Mouse (Mus musculus) myocyte (in vitro differentiated cells): ENCODE measurements at regions not wholly inside any gene's neighbourhood (a gene's known extent, or its start where the extent isn't known, plus 50 kb on each side); places are given as distances from the start of the nearest gene placed in this dataset.

Source experiments
- H3K27me3 ChIP-seq: one replicate; pipeline ENCODE4 v1.6.1; 2011; ENCODE audit not compliant: control insufficient read depth, insufficient read depth, insufficient read length
- H3K36me3 ChIP-seq: one replicate; pipeline ENCODE4 v1.6.1; 2011; ENCODE audit not compliant: control insufficient read depth, insufficient read depth
- H3K4me2 ChIP-seq: one replicate; pipeline ENCODE4 v1.6.1; 2011; ENCODE audit warnings: low read depth, control low read depth
- H3K4me3 ChIP-seq: one replicate; pipeline ENCODE4 v1.5.1; 2011; ENCODE audit warnings: mild to moderate bottlenecking, control low read depth, moderate library complexity
- H3K79me2 ChIP-seq: one replicate; pipeline ENCODE4 v1.6.1; 2011; ENCODE audit not compliant: control insufficient read depth, insufficient read depth
- H3ac ChIP-seq: one replicate; pipeline ENCODE4 v1.6.1; 2011; ENCODE audit not compliant: control insufficient read depth, insufficient read length
- CEBPB ChIP-seq: IDR thresholded peaks from 2 replicates; pipeline ENCODE4 v1.6.1; 2011; ENCODE audit warnings: mild to moderate bottlenecking, moderate library complexity; ENCODE audit not compliant: poor library complexity, insufficient read depth, severe bottlenecking
- E2F4 ChIP-seq: IDR thresholded peaks from one replicate; pipeline ENCODE4 v1.6.1; 2011; ENCODE audit warnings: mild to moderate bottlenecking, control low read depth, moderate library complexity; ENCODE audit not compliant: insufficient read depth
- MAX ChIP-seq: IDR thresholded peaks from one replicate; pipeline ENCODE4 v1.6.1; 2011; ENCODE audit warnings: low read depth, mild to moderate bottlenecking, control low read depth
- MYOD1 ChIP-seq, 3 experiments: IDR thresholded peaks; one replicate each; pipeline ENCODE4 v1.6.1; 2011; ENCODE audit warnings: control low read depth in 2 of 3, low read depth in 2 of 3, mild to moderate bottlenecking in 2 of 3, moderate library complexity in 1 of 3; ENCODE audit not compliant: insufficient read length in 2 of 3, control insufficient read depth in 1 of 3
- MYOG ChIP-seq, 3 experiments: IDR thresholded peaks; one replicate each; pipeline ENCODE4 v1.6.1; 2011; ENCODE audit warnings: control low read depth in 2 of 3, low read depth in 2 of 3, mild to moderate bottlenecking in 2 of 3; ENCODE audit not compliant: insufficient read length in 2 of 3, control insufficient read depth in 1 of 3, insufficient read depth in 1 of 3
- POLR2A ChIP-seq: IDR thresholded peaks from one replicate; pipeline ENCODE4 v1.6.1; 2011; ENCODE audit warnings: low read depth, mild to moderate bottlenecking, control low read depth, moderate library complexity; ENCODE audit not compliant: insufficient read length
- POLR2AphosphoS2 ChIP-seq: IDR thresholded peaks from one replicate; pipeline ENCODE4 v1.6.1; 2011; ENCODE audit warnings: low read depth, control low read depth; ENCODE audit not compliant: insufficient read length
- REST ChIP-seq: IDR thresholded peaks from one replicate; pipeline ENCODE4 v1.6.1; 2011; ENCODE audit warnings: mild to moderate bottlenecking, control low read depth, moderate library complexity; ENCODE audit not compliant: insufficient read depth, insufficient read length
- SRF ChIP-seq: IDR thresholded peaks from one replicate; pipeline ENCODE4 v1.6.1; 2011; ENCODE audit warnings: low read depth; ENCODE audit not compliant: control insufficient read depth, insufficient read length
- TCF12 ChIP-seq: IDR thresholded peaks from one replicate; pipeline ENCODE4 v1.6.1; 2011; ENCODE audit warnings: mild to moderate bottlenecking, control low read depth; ENCODE audit not compliant: poor library complexity, insufficient read depth, severe bottlenecking
- TCF3 ChIP-seq: IDR thresholded peaks from one replicate; pipeline ENCODE4 v1.6.1; 2011; ENCODE audit warnings: low read depth, control low read depth; ENCODE audit not compliant: insufficient read length
- USF1 ChIP-seq: IDR thresholded peaks from one replicate; pipeline ENCODE4 v1.6.1; 2011; ENCODE audit warnings: low read depth, mild to moderate bottlenecking, control low read depth, moderate library complexity

GRCm38 (mm10) chr10:99367757-99368156 lies 104.7 kb downstream of the Dusp6 start:
- Histone ChIP-seq H3K27me3 (no peaks in the 10 kb centered on the region), H3K4me2 (no peak overlapping the region), H3K4me3 (no peak overlapping the region), H3K36me3 (no peaks in the 10 kb centered on the region), H3ac (no peak overlapping the region), H3K79me2 (no peaks in the 10 kb centered on the region)
- TF ChIP-seq MYOG (IDR thresholded peaks at IDR 0.05; ENCODE audit: control insufficient read depth in 1 of 3, insufficient read depth in 1 of 3, insufficient read length in 2 of 3, low read depth in 2 of 3) (no peak), CEBPB (no peak), SRF (no peak), POLR2AphosphoS2 (no peak), MAX (no peak), MYOD1 (IDR thresholded peaks at IDR 0.05; ENCODE audit: control insufficient read depth in 1 of 3, insufficient read length in 2 of 3, low read depth in 2 of 3) (no peak), TCF3 (no peak), REST (no peak), POLR2A (no peak), E2F4 (no peak), USF1 (no peak), TCF12 (no peak)

GRCm38 (mm10) chr10:99375101-99375500 lies 112.1 kb downstream of the Dusp6 start:
- Histone ChIP-seq H3K27me3 (no peaks in the 10 kb centered on the region), H3K79me2 (no peaks in the 10 kb centered on the region), H3K36me3 (no peaks in the 10 kb centered on the region), H3ac (no peak overlapping the region), H3K4me2 (no peak overlapping the region), H3K4me3 (no peak overlapping the region)
- TF ChIP-seq E2F4 = no peak
- no peak for TF ChIP-seq USF1
- no peak for TF ChIP-seq SRF
- TF ChIP-seq MAX = no peak
- TF ChIP-seq TCF3 = no peak
- TF ChIP-seq MYOG (IDR thresholded peaks at IDR 0.05; ENCODE audit: control insufficient read depth in 1 of 3, insufficient read depth in 1 of 3, insufficient read length in 2 of 3, low read depth in 2 of 3) = no peak
- no peak for TF ChIP-seq MYOD1 (IDR thresholded peaks at IDR 0.05; ENCODE audit: control insufficient read depth in 1 of 3, insufficient read length in 2 of 3, low read depth in 2 of 3)
- TF ChIP-seq TCF12 = no peak

- H3K27me3 ChIP-seq = no peaks in the 10 kb centered on the region
- TF ChIP-seq USF1 (no peak), TCF12 (no peak), POLR2A (no peak), E2F4 (no peak), SRF (no peak), REST (no peak), CEBPB (no peak), MYOG (IDR thresholded peaks at IDR 0.05; ENCODE audit: control insufficient read depth in 1 of 3, insufficient read depth in 1 of 3, insufficient read length in 2 of 3, low read depth in 2 of 3) (no peak), POLR2AphosphoS2 (no peak), MYOD1 (IDR thresholded peaks at IDR 0.05; ENCODE audit: control insufficient read depth in 1 of 3, insufficient read length in 2 of 3, low read depth in 2 of 3) (no peak), TCF3 (no peak), MAX (no peak)
These were observed 113.4 kb downstream of the Dusp6 start for GRCm38 (mm10) chr10:99376430-99376829.

GRCm38 (mm10) chr10:99377548-99377947 lies 114.5 kb downstream of the Dusp6 start:
- no peak overlapping the region for H3ac ChIP-seq
- no peaks in the 10 kb centered on the region for H3K79me2 ChIP-seq
- H3K4me2 ChIP-seq = no peak overlapping the region
- H3K27me3 ChIP-seq = no peaks in the 10 kb centered on the region
- no peak overlapping the region for H3K4me3 ChIP-seq
- H3K36me3 ChIP-seq = no peaks in the 10 kb centered on the region
- no peak for TF ChIP-seq POLR2AphosphoS2
- TF ChIP-seq REST = no peak
- no peak for TF ChIP-seq USF1
- TF ChIP-seq MAX = no peak
- no peak for TF ChIP-seq SRF
- no peak for TF ChIP-seq MYOD1 (IDR thresholded peaks at IDR 0.05; ENCODE audit: control insufficient read depth in 1 of 3, insufficient read length in 2 of 3, low read depth in 2 of 3)
- no peak for TF ChIP-seq TCF12
- TF ChIP-seq MYOG (IDR thresholded peaks at IDR 0.05; ENCODE audit: control insufficient read depth in 1 of 3, insufficient read depth in 1 of 3, insufficient read length in 2 of 3, low read depth in 2 of 3) = no peak
- no peak for TF ChIP-seq POLR2A
- TF ChIP-seq TCF3 = no peak
- no peak for TF ChIP-seq CEBPB
- no peak for TF ChIP-seq E2F4

More at GRCm38 (mm10) chr10:99376430-99376829, 113.4 kb downstream of the Dusp6 start:
- H3K4me3 ChIP-seq = no peak overlapping the region
- no peak overlapping the region for H3ac ChIP-seq
- no peaks in the 10 kb centered on the region for H3K79me2 ChIP-seq
- no peaks in the 10 kb centered on the region for H3K36me3 ChIP-seq
- no peak overlapping the region for H3K4me2 ChIP-seq

- no peak overlapping the region for H3K4me3 ChIP-seq
- H3K36me3 ChIP-seq = no peaks in the 10 kb centered on the region
- no peaks in the 10 kb centered on the region for H3K79me2 ChIP-seq
- TF ChIP-seq MAX (no peak), USF1 (peak; percentile 36)
- no peak overlapping the region for H3ac ChIP-seq
- H3K27me3 ChIP-seq = no peaks in the 10 kb centered on the region
- H3K4me2 ChIP-seq = no peak overlapping the region
These were observed 116.1 kb downstream of the Dusp6 start for GRCm38 (mm10) chr10:99379156-99379555.
